Mouse (Mus musculus): Measurements from ENCODE around the gene Calcoco2. TPM values are rescaled to one million over a fixed set of nuclear protein-coding genes. Genes with fewer than 3 reads are reported as not detected.
A peak's percentile ranks its signal among the peaks of the same experiment; 100 is the strongest.
"Not testable (repeated sequence)": the region's sequence is repeated elsewhere in the genome, so short reads cannot be mapped to it uniquely, and the experiment has no call there.

The Calcoco2 gene
- polyA plus RNA-seq, 1 experiment from 2014 or later, result not detected

DNA sequence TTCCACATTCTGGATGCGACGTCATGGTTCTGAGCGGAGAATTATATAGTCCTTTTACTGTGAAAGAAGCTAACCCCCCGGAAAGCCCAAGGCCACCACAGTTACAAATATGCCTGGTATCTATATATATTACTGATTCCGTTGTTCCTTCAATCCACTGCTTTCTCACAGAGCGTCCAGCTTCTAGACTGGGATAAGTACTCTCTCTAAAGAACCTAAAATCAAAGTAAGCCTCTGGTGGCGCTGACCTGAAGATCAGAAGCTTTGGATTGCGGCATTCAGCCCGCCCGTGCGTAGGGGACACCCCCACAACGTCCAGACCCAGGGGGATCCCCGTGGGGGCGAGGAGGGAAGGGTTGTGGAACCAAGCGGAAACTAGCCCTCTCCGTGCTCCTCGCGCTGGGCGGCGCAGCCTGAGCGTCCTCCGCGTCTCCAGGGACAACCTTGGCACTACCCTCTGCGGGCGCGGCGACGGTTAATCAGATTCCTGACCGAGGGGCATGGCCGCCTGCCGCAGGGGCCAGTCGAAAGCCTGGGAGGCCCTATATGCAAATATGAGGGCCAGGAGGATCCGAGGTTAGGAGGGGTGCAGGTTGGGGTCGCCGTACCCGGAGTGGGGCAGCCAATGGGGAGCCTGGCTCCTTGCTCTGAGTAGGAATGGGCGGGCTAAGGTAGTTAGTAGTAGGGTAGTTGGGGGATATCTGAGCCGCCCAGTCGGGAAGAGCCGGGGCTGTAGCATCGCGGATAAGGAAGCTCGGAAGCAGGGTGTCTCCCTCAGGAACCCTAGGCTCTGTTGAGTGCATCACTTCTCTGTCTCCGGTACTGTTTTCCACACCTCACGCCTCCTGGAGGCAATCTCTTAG, 12.5 kb upstream of the Calcoco2 start:
- H3K27me3 ChIP-seq (ENCODE audit: control insufficient read depth, insufficient read depth, low read length), result peaks cover 20% of the 10 kb centered on the region
- H3K9me3 ChIP-seq (ENCODE audit: control insufficient read depth, low read length), result no peaks in the 10 kb centered on the region
- no peaks in the 10 kb centered on the region for H3K36me3 ChIP-seq (ENCODE audit: control insufficient read depth, insufficient read depth, low read length)
- H3K9ac ChIP-seq (ENCODE audit: low read length), result no peak overlapping the region
- ATAC-seq (replicated peaks; ENCODE audit: low FRiP score) (no peak), DNase-seq (ENCODE audit: low spot score) (peak; percentile 75)
- H3K27ac ChIP-seq (ENCODE audit: low read depth, low read length), result no peak overlapping the region
- peak overlapping the region; percentile 52 for H3K4me2 ChIP-seq (ENCODE audit: low read depth, low read length, severe bottlenecking)
- H3K4me1 ChIP-seq (replicated peaks; ENCODE audit: control insufficient read depth, insufficient read depth, low read length), result 0 out of 2 replicates have a peak, but pooled peaks cover 2% of the 10 kb centered on the region
- H3K4me3 ChIP-seq (ENCODE audit: low read depth, low read length), result peak overlapping the region; percentile 29
- 3% methylated on average over 42 of the region's 45 CpGs for WGBS

- not testable (repeated sequence) for ATAC-seq (replicated peaks; ENCODE audit: low FRiP score); DNase-seq (ENCODE audit: low spot score); H3K4me1 ChIP-seq (replicated peaks; ENCODE audit: control insufficient read depth, insufficient read depth, low read length); H3K9ac ChIP-seq (ENCODE audit: low read length); H3K4me2 ChIP-seq (ENCODE audit: low read depth, low read length, severe bottlenecking); H3K4me3 ChIP-seq (ENCODE audit: low read depth, low read length); H3K36me3 ChIP-seq (ENCODE audit: control insufficient read depth, insufficient read depth, low read length); H3K9me3 ChIP-seq (ENCODE audit: control insufficient read depth, low read length); H3K27ac ChIP-seq (ENCODE audit: low read depth, low read length)
- peaks cover 20% of the 10 kb centered on the region for H3K27me3 ChIP-seq (ENCODE audit: control insufficient read depth, insufficient read depth, low read length)
- 74% methylated on average over 4 of the region's 4 CpGs for WGBS
Measured at GRCm38 (mm10) chr11:96122806-96123205, 11.0 kb upstream of the Calcoco2 start.

DNA sequence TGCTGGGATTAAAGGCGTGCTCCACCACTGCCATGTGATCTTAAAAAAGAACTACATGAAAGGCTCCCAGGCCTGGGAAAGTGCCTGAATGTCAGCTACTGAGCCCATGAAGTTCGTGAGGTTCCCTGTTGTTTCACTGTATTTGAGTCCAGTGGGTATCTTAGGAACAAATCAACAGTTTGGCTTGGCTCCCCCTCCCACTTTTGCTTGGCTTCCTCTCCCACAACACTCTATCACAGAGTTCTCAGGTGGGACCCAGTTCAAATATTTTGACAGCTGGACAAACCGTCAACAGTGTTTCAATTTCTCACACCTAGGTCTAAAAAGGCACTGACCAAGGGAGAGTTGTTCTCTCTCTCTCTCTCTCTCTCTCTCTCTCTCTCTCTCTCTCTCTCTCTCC, 7.6 kb upstream of the Calcoco2 start:
- Histone ChIP-seq H3K9ac (ENCODE audit: low read length) (no peak overlapping the region), H3K36me3 (ENCODE audit: control insufficient read depth, insufficient read depth, low read length) (no peaks in the 10 kb centered on the region), H3K4me2 (ENCODE audit: low read depth, low read length, severe bottlenecking) (no peak overlapping the region), H3K27me3 (ENCODE audit: control insufficient read depth, insufficient read depth, low read length) (peaks cover 12% of the 10 kb centered on the region), H3K4me1 (replicated peaks; ENCODE audit: control insufficient read depth, insufficient read depth, low read length) (0 out of 2 replicates have a peak, but pooled peaks cover 2% of the 10 kb centered on the region), H3K27ac (ENCODE audit: low read depth, low read length) (no peak overlapping the region), H3K9me3 (ENCODE audit: control insufficient read depth, low read length) (no peaks in the 10 kb centered on the region), H3K4me3 (ENCODE audit: low read depth, low read length) (no peak overlapping the region)
- 70% methylated on average over 3 of the region's 3 CpGs for WGBS
- no peak for ATAC-seq (replicated peaks; ENCODE audit: low FRiP score)
- no peak for DNase-seq (ENCODE audit: low spot score)

DNA sequence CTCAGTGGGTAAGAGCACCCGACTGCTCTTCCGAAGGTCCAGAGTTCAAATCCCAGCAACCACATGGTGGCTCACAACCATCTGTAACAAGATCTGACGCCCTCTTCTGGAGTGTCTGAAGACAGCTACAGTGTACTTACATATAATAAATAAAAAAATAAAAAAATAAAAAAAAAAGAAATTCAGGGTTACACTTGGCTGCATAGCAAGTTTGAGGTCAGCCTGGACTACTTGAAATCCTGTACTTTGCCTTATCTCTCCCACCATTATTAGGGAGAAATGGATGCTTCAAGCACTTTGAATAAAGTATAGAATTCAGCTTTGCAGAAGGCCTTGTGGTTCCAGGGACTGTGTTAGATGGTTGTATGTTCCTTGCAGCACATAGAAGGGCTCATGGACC, 5.2 kb upstream of the Calcoco2 start:
- not testable (repeated sequence) for H3K27me3 ChIP-seq (ENCODE audit: control insufficient read depth, insufficient read depth, low read length); H3K4me1 ChIP-seq (replicated peaks; ENCODE audit: control insufficient read depth, insufficient read depth, low read length); H3K27ac ChIP-seq (ENCODE audit: low read depth, low read length); H3K4me2 ChIP-seq (ENCODE audit: low read depth, low read length, severe bottlenecking); H3K4me3 ChIP-seq (ENCODE audit: low read depth, low read length); ATAC-seq (replicated peaks; ENCODE audit: low FRiP score); DNase-seq (ENCODE audit: low spot score); H3K36me3 ChIP-seq (ENCODE audit: control insufficient read depth, insufficient read depth, low read length); H3K9me3 ChIP-seq (ENCODE audit: control insufficient read depth, low read length); H3K9ac ChIP-seq (ENCODE audit: low read length)
- WGBS, result 88% methylated on average over 3 of the region's 3 CpGs

DNA sequence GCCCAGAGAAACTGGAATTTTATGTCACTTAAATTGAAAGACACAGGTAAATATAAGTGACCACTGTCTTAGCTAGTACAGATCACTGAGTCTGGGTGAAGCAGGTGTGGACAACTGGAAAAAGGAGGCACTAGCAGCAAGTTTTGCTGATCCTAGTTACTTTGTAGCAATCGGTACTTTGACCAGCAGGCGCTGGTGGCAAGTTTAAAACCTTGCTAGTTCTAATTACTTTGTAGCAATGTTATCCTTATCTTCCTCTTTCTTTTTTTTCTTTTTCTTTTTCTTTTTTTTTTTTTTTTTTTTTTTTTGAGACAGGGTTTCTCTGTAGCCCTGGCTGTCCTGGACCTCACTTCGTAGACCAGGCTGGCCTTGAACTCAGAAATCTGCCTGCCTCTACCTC, 4.4 kb upstream of the Calcoco2 start:
- DNase-seq (ENCODE audit: low spot score) (no peak), ATAC-seq (replicated peaks; ENCODE audit: low FRiP score) (no peak)
- H3K27ac ChIP-seq (ENCODE audit: low read depth, low read length), result no peak overlapping the region
- H3K9me3 ChIP-seq (ENCODE audit: control insufficient read depth, low read length), result no peaks in the 10 kb centered on the region
- H3K4me3 ChIP-seq (ENCODE audit: low read depth, low read length), result no peak overlapping the region
- no peak overlapping the region for H3K9ac ChIP-seq (ENCODE audit: low read length)
- 91% methylated on average over 3 of the region's 3 CpGs for WGBS
- H3K36me3 ChIP-seq (ENCODE audit: control insufficient read depth, insufficient read depth, low read length), result no peaks in the 10 kb centered on the region
- no peak overlapping the region for H3K4me2 ChIP-seq (ENCODE audit: low read depth, low read length, severe bottlenecking)
- H3K27me3 ChIP-seq (ENCODE audit: control insufficient read depth, insufficient read depth, low read length), result no peaks in the 10 kb centered on the region
- H3K4me1 ChIP-seq (replicated peaks; ENCODE audit: control insufficient read depth, insufficient read depth, low read length), result no peaks in the 10 kb centered on the region

DNA sequence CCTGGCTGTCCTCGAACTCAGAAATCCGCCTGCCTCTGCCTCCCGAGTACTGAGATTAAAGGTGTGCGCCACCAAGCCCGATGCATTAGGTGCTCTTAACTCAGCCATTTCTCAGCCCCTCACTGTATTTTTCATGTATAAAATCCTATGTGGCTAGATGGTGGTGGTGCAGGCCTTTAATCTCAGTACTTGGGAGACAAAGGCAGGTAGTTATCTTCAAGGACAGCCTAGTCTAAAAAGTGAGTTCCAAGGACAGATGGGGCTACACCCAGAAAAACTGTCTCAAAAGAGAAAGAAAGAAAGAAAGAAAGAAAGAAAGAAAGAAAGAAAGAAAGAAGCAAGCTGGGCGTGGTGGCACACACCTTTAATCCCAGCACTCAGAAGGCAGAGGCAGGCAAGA, 3.7 kb upstream of the Calcoco2 start:
- Histone ChIP-seq H3K4me1 (replicated peaks; ENCODE audit: control insufficient read depth, insufficient read depth, low read length) (no peaks in the 10 kb centered on the region), H3K27me3 (ENCODE audit: control insufficient read depth, insufficient read depth, low read length) (no peaks in the 10 kb centered on the region), H3K36me3 (ENCODE audit: control insufficient read depth, insufficient read depth, low read length) (no peaks in the 10 kb centered on the region), H3K9me3 (ENCODE audit: control insufficient read depth, low read length) (no peaks in the 10 kb centered on the region), H3K4me3 (ENCODE audit: low read depth, low read length) (no peak overlapping the region), H3K9ac (ENCODE audit: low read length) (no peak overlapping the region), H3K27ac (ENCODE audit: low read depth, low read length) (no peak overlapping the region), H3K4me2 (ENCODE audit: low read depth, low read length, severe bottlenecking) (no peak overlapping the region)
- DNase-seq (ENCODE audit: low spot score) (no peak), ATAC-seq (replicated peaks; ENCODE audit: low FRiP score) (no peak)
- 87% methylated on average over 6 of the region's 6 CpGs for WGBS

DNA sequence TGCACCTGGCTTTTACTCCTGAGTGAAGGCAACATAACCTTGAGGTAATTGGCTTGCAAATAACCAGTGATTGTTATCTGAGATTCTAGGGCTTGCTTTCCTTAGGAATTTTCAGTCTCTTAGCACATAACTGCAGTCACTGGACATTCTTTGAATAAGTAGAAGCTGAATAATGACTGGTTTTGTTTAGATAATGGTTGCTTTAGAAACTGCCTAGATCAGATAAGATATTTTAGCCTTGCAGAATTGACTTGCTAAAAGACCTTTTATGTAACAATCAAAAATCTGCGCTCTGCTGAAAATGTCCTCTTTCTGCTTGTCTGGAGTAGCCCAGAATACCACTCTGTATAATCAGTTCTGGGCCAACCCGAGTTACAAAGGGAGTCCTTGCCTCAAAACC, 2.3 kb upstream of the Calcoco2 start:
- DNase-seq (ENCODE audit: low spot score) (no peak), ATAC-seq (replicated peaks; ENCODE audit: low FRiP score) (no peak)
- Histone ChIP-seq H3K9me3 (ENCODE audit: control insufficient read depth, low read length) (no peaks in the 10 kb centered on the region), H3K27ac (ENCODE audit: low read depth, low read length) (no peak overlapping the region), H3K4me2 (ENCODE audit: low read depth, low read length, severe bottlenecking) (no peak overlapping the region), H3K27me3 (ENCODE audit: control insufficient read depth, insufficient read depth, low read length) (no peaks in the 10 kb centered on the region), H3K4me3 (ENCODE audit: low read depth, low read length) (no peak overlapping the region), H3K4me1 (replicated peaks; ENCODE audit: control insufficient read depth, insufficient read depth, low read length) (no peaks in the 10 kb centered on the region), H3K36me3 (ENCODE audit: control insufficient read depth, insufficient read depth, low read length) (no peaks in the 10 kb centered on the region), H3K9ac (ENCODE audit: low read length) (no peak overlapping the region)
- WGBS, result 70% methylated on average over 2 of the region's 2 CpGs

- not testable (repeated sequence) for H3K4me2 ChIP-seq (ENCODE audit: low read depth, low read length, severe bottlenecking); H3K27me3 ChIP-seq (ENCODE audit: control insufficient read depth, insufficient read depth, low read length); ATAC-seq (replicated peaks; ENCODE audit: low FRiP score); H3K4me3 ChIP-seq (ENCODE audit: low read depth, low read length); H3K27ac ChIP-seq (ENCODE audit: low read depth, low read length); H3K9ac ChIP-seq (ENCODE audit: low read length); DNase-seq (ENCODE audit: low spot score); H3K9me3 ChIP-seq (ENCODE audit: control insufficient read depth, low read length); H3K4me1 ChIP-seq (replicated peaks; ENCODE audit: control insufficient read depth, insufficient read depth, low read length); H3K36me3 ChIP-seq (ENCODE audit: control insufficient read depth, insufficient read depth, low read length)
- 71% methylated on average over 2 of the region's 2 CpGs for WGBS
Measured at GRCm38 (mm10) chr11:96110950-96111349, 814 bp downstream of the Calcoco2 start.

DNA sequence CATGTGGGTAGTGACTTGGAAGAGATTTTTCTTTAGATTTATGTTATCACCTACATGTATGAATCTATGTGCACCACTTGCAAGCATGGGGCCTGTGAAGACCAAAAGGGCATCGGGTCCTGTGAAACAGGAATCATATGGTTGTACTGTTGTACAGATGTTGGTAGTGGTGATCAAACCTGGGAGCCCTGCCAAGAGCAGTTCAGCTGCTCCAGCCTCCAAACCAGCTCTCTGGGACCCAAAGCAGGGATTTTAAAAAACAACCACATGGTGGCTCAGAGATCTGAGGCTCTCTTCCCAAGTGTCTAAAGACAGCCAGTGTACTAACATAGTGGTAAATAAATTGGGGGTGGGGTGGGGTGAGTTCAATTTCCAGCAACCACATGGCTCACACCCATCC, 3.4 kb downstream of the Calcoco2 start:
- no peaks in the 10 kb centered on the region for H3K27me3 ChIP-seq (ENCODE audit: control insufficient read depth, insufficient read depth, low read length)
- no peaks in the 10 kb centered on the region for H3K36me3 ChIP-seq (ENCODE audit: control insufficient read depth, insufficient read depth, low read length)
- 85% methylated on average over 1 of the region's 1 CpGs for WGBS
- DNase-seq (ENCODE audit: low spot score) (no peak), ATAC-seq (replicated peaks; ENCODE audit: low FRiP score) (no peak)
- H3K4me1 ChIP-seq (replicated peaks; ENCODE audit: control insufficient read depth, insufficient read depth, low read length), result no peaks in the 10 kb centered on the region
- no peak overlapping the region for H3K4me2 ChIP-seq (ENCODE audit: low read depth, low read length, severe bottlenecking)
- no peak overlapping the region for H3K27ac ChIP-seq (ENCODE audit: low read depth, low read length)
- H3K4me3 ChIP-seq (ENCODE audit: low read depth, low read length), result no peak overlapping the region
- H3K9ac ChIP-seq (ENCODE audit: low read length), result no peak overlapping the region
- no peaks in the 10 kb centered on the region for H3K9me3 ChIP-seq (ENCODE audit: control insufficient read depth, low read length)

Data from forebrain, embryonic 11.5 days (tissue).